Mouse (Mus musculus): ENCODE measurements around the gene Apobr.
A peak's percentile ranks its signal among the peaks of the same experiment; 100 is the strongest.

- TF ChIP-seq FLI1 (IDR thresholded peaks at IDR 0.05; ENCODE audit: low read length) (peak; percentile 31; the same call in 1 of the 2 replicates), GATA1 (IDR thresholded peaks at IDR 0.05; ENCODE audit: borderline replicate concordance, low read length) (no peak)
Observed at GRCm38 (mm10) chr7:126566094-126566765, 18.5 kb upstream of the Apobr start, which contains the start of gene Eif3c.
